Mouse (Mus musculus) embryonic facial prominence, embryonic 14.5 days (tissue): ENCODE results near the gene Cdx2. TPM values are rescaled to one million over a fixed set of nuclear protein-coding genes. Genes with fewer than 3 reads are reported as not detected.

ENCODE experiments used
- ATAC-seq: fragments of 200-750 bp; cut with Nextera tagmentation; 2 replicates; pipeline ENCODE4 v1.8.0; 2017; ENCODE audit warnings: low read depth, moderate number of reproducible peaks, moderate TSS enrichment
- DNase-seq: peaks from one replicate; pipeline ENCODE4 v3.0.0-alpha.2; 2015; ENCODE audit warnings: low spot score
- H3K27ac ChIP-seq: fragments of 300-500 bp; sonication (generic); replicated peaks from 2 replicates; pipeline ENCODE4 v1.5.1; 2014; ENCODE audit warnings: low read depth, mild to moderate bottlenecking, low read length, moderate library complexity
- H3K27me3 ChIP-seq: fragments of 300-500 bp; sonication (generic); replicated peaks from 2 replicates; pipeline ENCODE4 v1.6.1; 2014; ENCODE audit warnings: low read length; ENCODE audit not compliant: control insufficient read depth, insufficient read depth
- H3K36me3 ChIP-seq: fragments of 300-500 bp; sonication (generic); 2 replicates; pipeline ENCODE4 v1.6.1; 2014; ENCODE audit warnings: low read length, mixed read lengths; ENCODE audit not compliant: control insufficient read depth, insufficient read depth
- H3K4me1 ChIP-seq: fragments of 300-500 bp; sonication (generic); 2 replicates; pipeline ENCODE4 v1.6.1; 2014; ENCODE audit warnings: antibody characterized with exemption, low read length; ENCODE audit not compliant: control insufficient read depth, insufficient read depth
- H3K4me2 ChIP-seq: fragments of 300-500 bp; sonication (generic); 2 replicates; pipeline ENCODE4 v1.6.1; 2014; ENCODE audit warnings: low read depth, mild to moderate bottlenecking, low read length, moderate library complexity, mixed read lengths
- H3K4me3 ChIP-seq: fragments of 300-500 bp; sonication (generic); 2 replicates; pipeline ENCODE4 v1.5.1; 2014; ENCODE audit warnings: low read depth, mild to moderate bottlenecking, low read length
- H3K9ac ChIP-seq: fragments of 300-500 bp; sonication (generic); 2 replicates; pipeline ENCODE4 v1.6.1; 2014; ENCODE audit warnings: low read depth, mild to moderate bottlenecking, low read length, moderate library complexity, mixed read lengths
- H3K9me3 ChIP-seq: fragments of 300-500 bp; sonication (generic); 2 replicates; pipeline ENCODE4 v1.6.1; 2016; ENCODE audit warnings: low read length; ENCODE audit not compliant: control insufficient read depth
- WGBS: fragments of 180-500 bp; shearing (Covaris S2); extraction: QIAGEN DNeasy Blood & Tissue Kit; methylation state at CpG from one replicate; pipeline ENCODE4 v1.1.7; 2014; 5-methylcytosine and 5-hydroxymethylcytosine counted together
- polyA plus RNA-seq: library from polyadenylated mRNA; unstranded; fragments of >200 nt; fragmentation: Nextera tagmentation; extraction: Ambion mirVana; gene quantifications from 2 replicates; pipeline ENCODE4 v1.2.1, GENCODE M21; 2014

Cdx2 gene
- polyA plus RNA-seq, 1 experiment from 2014 or later = not detected

- Histone ChIP-seq H3K4me1 (no peaks in the 10 kb centered on the region), H3K4me2 (no peak overlapping the region), H3K9ac (no peak overlapping the region), H3K27ac (no peak overlapping the region), H3K9me3 (no peaks in the 10 kb centered on the region), H3K36me3 (no peaks in the 10 kb centered on the region), H3K4me3 (no peak overlapping the region), H3K27me3 (peaks cover 58% of the 10 kb centered on the region)
- ATAC-seq (no peak), DNase-seq (no peak)
- WGBS = 38% methylated on average over 16 of the region's 16 CpGs
Observed at GRCm38 (mm10) chr5:147291764-147292505, 15.1 kb downstream of the Cdx2 start.

DNA sequence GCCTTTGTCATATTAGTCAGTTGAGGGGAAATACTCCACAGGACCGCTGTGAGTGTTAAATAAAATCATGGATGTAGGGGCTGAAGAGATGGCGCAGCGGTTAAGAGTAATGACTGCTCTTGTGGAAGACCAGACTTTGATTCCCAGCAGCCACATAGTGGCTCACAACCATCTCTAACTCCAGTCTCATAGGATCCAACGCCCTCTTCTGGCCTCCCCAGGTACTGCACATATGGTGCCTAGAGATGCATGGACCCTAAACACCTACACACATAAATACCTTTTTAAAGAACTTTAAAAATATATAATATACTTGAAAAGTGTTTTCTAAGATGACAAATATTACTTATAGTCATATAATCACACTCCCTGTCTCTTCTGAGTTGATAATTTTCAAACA, 22.7 kb downstream of the Cdx2 start:
- no peaks in the 10 kb centered on the region for H3K36me3 ChIP-seq
- 66% methylated on average over 4 of the region's 4 CpGs for WGBS
- H3K4me3 ChIP-seq = no peak overlapping the region
- no peaks in the 10 kb centered on the region for H3K4me1 ChIP-seq
- no peaks in the 10 kb centered on the region for H3K9me3 ChIP-seq
- no peak overlapping the region for H3K4me2 ChIP-seq
- H3K27me3 ChIP-seq = peaks cover 32% of the 10 kb centered on the region
- ATAC-seq (no peak), DNase-seq (no peak)
- H3K27ac ChIP-seq = no peak overlapping the region
- H3K9ac ChIP-seq = no peak overlapping the region

DNA sequence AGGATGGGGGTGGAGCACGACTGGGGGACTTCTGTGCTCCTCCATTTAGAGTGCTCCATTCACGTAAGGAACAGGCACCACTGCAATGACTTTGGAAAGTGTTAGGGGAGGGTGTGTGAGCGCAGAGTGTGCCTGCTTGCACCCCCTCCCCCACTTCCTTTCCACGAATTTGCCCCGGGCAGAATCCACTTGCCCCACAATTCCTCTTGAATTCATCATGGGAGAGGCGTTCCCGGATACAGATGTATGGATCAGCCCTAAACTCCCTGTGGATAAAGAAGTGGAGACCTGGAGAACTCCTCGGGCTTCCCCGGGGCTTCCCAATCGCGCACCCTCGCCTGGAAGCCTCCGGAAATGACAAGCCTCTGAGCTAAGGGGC, 29.5 kb downstream of the Cdx2 start:
- Histone ChIP-seq H3K36me3 (no peaks in the 10 kb centered on the region), H3K27ac (no peak overlapping the region), H3K4me3 (no peak overlapping the region), H3K27me3 (peaks cover 95% of the 10 kb centered on the region), H3K9ac (no peak overlapping the region), H3K4me1 (no peaks in the 10 kb centered on the region), H3K4me2 (no peak overlapping the region), H3K9me3 (no peaks in the 10 kb centered on the region)
- no peak for DNase-seq
- no peak for ATAC-seq
- 0% methylated on average over 13 of the region's 13 CpGs for WGBS

- DNase-seq = no peak
Observed at GRCm38 (mm10) chr5:147276701-147277546, 30.1 kb downstream of the Cdx2 start.

GRCm38 (mm10) chr5:147275761-147276160, 31.3 kb downstream of the Cdx2 start:
- no peaks in the 10 kb centered on the region for H3K4me1 ChIP-seq
- H3K27ac ChIP-seq = no peak overlapping the region
- no peaks in the 10 kb centered on the region for H3K36me3 ChIP-seq
- H3K27me3 ChIP-seq = peaks cover 98% of the 10 kb centered on the region
- no peaks in the 10 kb centered on the region for H3K9me3 ChIP-seq
- no peak overlapping the region for H3K4me3 ChIP-seq
- H3K4me2 ChIP-seq = no peak overlapping the region
- DNase-seq (no peak), ATAC-seq (no peak)
- WGBS = 11% methylated on average over 3 of the region's 3 CpGs
- no peak overlapping the region for H3K9ac ChIP-seq

More at GRCm38 (mm10) chr5:147276701-147277546, 30.1 kb downstream of the Cdx2 start:
- no peaks in the 10 kb centered on the region for H3K36me3 ChIP-seq
- H3K9ac ChIP-seq = no peak overlapping the region
- ATAC-seq = no peak
- no peaks in the 10 kb centered on the region for H3K4me1 ChIP-seq
- H3K4me3 ChIP-seq = no peak overlapping the region
- no peak overlapping the region for H3K27ac ChIP-seq
- H3K9me3 ChIP-seq = no peaks in the 10 kb centered on the region
- H3K27me3 ChIP-seq = peaks cover 99% of the 10 kb centered on the region
- WGBS = 1% methylated on average over 18 of the region's 18 CpGs
- H3K4me2 ChIP-seq = no peak overlapping the region

DNA sequence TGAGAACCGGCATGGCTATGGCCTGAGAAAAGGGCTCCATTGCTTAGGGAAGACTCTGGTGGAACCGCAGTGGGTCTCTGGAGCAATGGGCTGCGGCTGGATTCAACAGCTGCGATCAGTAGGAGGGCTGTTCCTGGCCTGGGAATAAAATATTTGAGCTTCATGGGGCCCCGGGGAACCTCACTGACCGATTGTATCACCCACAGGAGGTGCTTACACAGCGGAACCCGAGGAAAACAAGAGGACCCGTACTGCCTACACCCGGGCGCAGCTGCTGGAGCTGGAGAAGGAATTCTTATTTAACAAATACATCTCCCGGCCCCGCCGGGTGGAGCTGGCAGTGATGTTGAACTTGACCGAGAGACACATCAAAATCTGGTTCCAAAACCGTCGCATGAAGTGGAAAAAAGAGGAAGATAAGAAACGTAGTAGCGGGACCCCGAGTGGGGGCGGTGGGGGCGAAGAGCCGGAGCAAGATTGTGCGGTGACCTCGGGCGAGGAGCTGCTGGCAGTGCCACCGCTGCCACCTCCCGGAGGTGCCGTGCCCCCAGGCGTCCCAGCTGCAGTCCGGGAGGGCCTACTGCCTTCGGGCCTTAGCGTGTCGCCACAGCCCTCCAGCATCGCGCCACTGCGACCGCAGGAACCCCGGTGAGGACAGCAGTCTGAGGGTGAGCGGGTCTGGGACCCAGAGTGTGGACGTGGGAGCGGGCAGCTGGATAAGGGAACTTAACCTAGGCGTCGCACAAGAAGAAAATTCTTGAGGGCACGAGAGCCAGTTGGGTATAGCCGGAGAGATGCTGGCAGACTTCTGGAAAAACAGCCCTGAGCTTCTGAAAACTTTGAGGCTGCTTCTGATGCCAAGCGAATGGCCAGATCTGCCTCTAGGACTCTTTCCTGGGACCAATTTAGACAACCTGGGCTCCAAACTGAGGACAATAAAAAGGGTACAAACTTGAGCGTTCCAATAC, 32.6 kb downstream of the Cdx2 start:
- Histone ChIP-seq H3K4me2 (no peak overlapping the region), H3K27ac (no peak overlapping the region), H3K9ac (no peak overlapping the region), H3K4me3 (no peak overlapping the region), H3K36me3 (no peaks in the 10 kb centered on the region), H3K4me1 (no peaks in the 10 kb centered on the region), H3K9me3 (no peaks in the 10 kb centered on the region), H3K27me3 (peaks cover 98% of the 10 kb centered on the region)
- ATAC-seq = no peak
- no peak for DNase-seq
- WGBS = 1% methylated on average over 41 of the region's 48 CpGs

DNA sequence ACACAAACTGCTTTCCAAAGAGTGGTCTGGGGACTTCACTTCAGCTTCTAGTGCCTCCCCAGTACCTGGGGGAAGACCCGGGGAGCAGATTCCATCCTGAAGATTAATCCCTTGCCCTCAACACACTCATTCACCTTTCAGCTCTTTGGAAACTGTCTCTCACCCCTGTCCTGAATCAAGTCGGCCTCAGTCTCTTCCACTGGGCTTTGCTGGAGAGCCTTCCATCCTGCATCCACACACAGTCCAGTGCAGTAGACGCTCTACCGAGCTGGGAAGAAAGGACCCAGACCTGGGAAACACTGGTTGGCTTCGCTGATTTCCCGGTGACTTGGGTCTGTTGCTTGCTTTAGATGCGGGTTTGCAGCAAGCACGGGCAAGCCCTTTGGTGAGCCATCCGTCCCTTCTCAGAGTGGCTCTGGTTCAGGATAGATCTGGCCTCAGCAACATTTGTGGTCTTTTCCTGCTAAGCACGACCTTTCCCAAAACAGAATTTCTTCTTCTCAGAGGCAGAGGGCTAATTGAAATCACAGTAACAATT, 34.2 kb downstream of the Cdx2 start:
- no peaks in the 10 kb centered on the region for H3K9me3 ChIP-seq
- no peaks in the 10 kb centered on the region for H3K4me1 ChIP-seq
- no peak overlapping the region for H3K4me2 ChIP-seq
- no peak overlapping the region for H3K27ac ChIP-seq
- 2% methylated on average over 10 of the region's 10 CpGs for WGBS
- DNase-seq = no peak
- H3K4me3 ChIP-seq = no peak overlapping the region
- no peak overlapping the region for H3K9ac ChIP-seq
- peaks cover 98% of the 10 kb centered on the region for H3K27me3 ChIP-seq
- H3K36me3 ChIP-seq = no peaks in the 10 kb centered on the region
- no peak for ATAC-seq
